ENCODE assay signal across 1 mouse cellular context in genomic region chr11:106749557-106750120, GRCm38 (mm10). TPM values are rescaled to one million over a fixed set of nuclear protein-coding genes. Genes with fewer than 3 reads are reported as not detected.
"Had no signal": no experiment of that assay in that cellular context is flagged by ENCODE, and none has a peak within 500 bp of the region (broad histone marks: within the 10 kb centered on the region; RNA-seq: fewer than 3 reads in every experiment).

No protein-coding gene starts in this region.

RNA-seq across cellular contexts. Expression of gene Milr1, which starts 1.4 kb away (rescaled TPM):
- total RNA-seq: midbrain, postnatal 0 days had no signal
